Mouse (Mus musculus) hindbrain, embryonic 16.5 days (tissue): ENCODE measurements around the gene Kif6. TPM values are rescaled to one million over a fixed set of nuclear protein-coding genes. Genes with fewer than 3 reads are reported as not detected.

Experiments used
- ATAC-seq: fragments of 200-750 bp; cut with Nextera tagmentation; 2 replicates; pipeline ENCODE4 v1.8.0; 2017; ENCODE audit warnings: moderate TSS enrichment, moderate library complexity
- H3K27ac ChIP-seq: fragments of 300-500 bp; sonication (generic); 2 replicates; pipeline ENCODE4 v1.5.1; 2014; ENCODE audit warnings: low read depth, mild to moderate bottlenecking, control low read depth, low read length, moderate library complexity
- H3K27me3 ChIP-seq: fragments of 300-500 bp; sonication (generic); replicated peaks from 2 replicates; pipeline ENCODE4 v1.6.1; 2014; ENCODE audit warnings: low read length; ENCODE audit not compliant: control insufficient read depth, insufficient read depth
- H3K36me3 ChIP-seq: fragments of 300-500 bp; sonication (generic); 2 replicates; pipeline ENCODE4 v1.6.1; 2014; ENCODE audit warnings: mild to moderate bottlenecking, low read length, moderate library complexity, mixed read lengths; ENCODE audit not compliant: control insufficient read depth, insufficient read depth
- H3K4me1 ChIP-seq: fragments of 300-500 bp; sonication (generic); 2 replicates; pipeline ENCODE4 v1.6.1; 2014; ENCODE audit warnings: low read depth, low read length; ENCODE audit not compliant: control insufficient read depth, insufficient read depth
- H3K4me2 ChIP-seq: fragments of 300-500 bp; sonication (generic); 2 replicates; pipeline ENCODE4 v1.6.1; 2014; ENCODE audit warnings: mild to moderate bottlenecking, low read length, control low read depth, moderate library complexity
- H3K4me3 ChIP-seq: fragments of 300-500 bp; sonication (generic); 2 replicates; pipeline ENCODE4 v1.5.1; 2014; ENCODE audit warnings: mild to moderate bottlenecking, low read length, control low read depth, moderate library complexity
- H3K9ac ChIP-seq: fragments of 300-500 bp; sonication (generic); 2 replicates; pipeline ENCODE4 v1.6.1; 2014; ENCODE audit warnings: low read depth, mild to moderate bottlenecking, control low read depth, low read length, moderate library complexity
- H3K9me3 ChIP-seq: fragments of 300-500 bp; sonication (generic); 2 replicates; pipeline ENCODE4 v1.6.1; 2014; ENCODE audit warnings: mild to moderate bottlenecking, low read length, moderate library complexity; ENCODE audit not compliant: control insufficient read depth
- WGBS: fragments of 180-500 bp; shearing (Covaris S2); extraction: QIAGEN DNeasy Blood & Tissue Kit; methylation state at CpG from one replicate; pipeline ENCODE4 v1.1.7; 2014; 5-methylcytosine and 5-hydroxymethylcytosine counted together
- polyA plus RNA-seq: library from polyadenylated mRNA; unstranded; fragments of >200 nt; fragmentation: Nextera tagmentation; extraction: Ambion mirVana; gene quantifications from 2 replicates; pipeline ENCODE4 v1.2.1, GENCODE M21; 2015

Kif6 gene
- polyA plus RNA-seq, 1 experiment from 2014 or later = 2.0 TPM

GRCm38 (mm10) chr17:49825831-49826230 lies 210.9 kb downstream of the Kif6 start:
- Histone ChIP-seq H3K36me3 (no peaks in the 10 kb centered on the region), H3K9ac (no peak overlapping the region), H3K4me3 (no peak overlapping the region), H3K4me1 (no peaks in the 10 kb centered on the region), H3K27ac (no peak overlapping the region), H3K27me3 (no peaks in the 10 kb centered on the region), H3K9me3 (no peaks in the 10 kb centered on the region), H3K4me2 (no peak overlapping the region)
- no peak for ATAC-seq
- 76% methylated on average over 5 of the region's 5 CpGs for WGBS

GRCm38 (mm10) chr17:49831745-49832144 lies 216.8 kb downstream of the Kif6 start:
- WGBS = 61% methylated on average over 3 of the region's 3 CpGs
- Histone ChIP-seq H3K27me3 (no peaks in the 10 kb centered on the region), H3K9ac (no peak overlapping the region), H3K27ac (no peak overlapping the region), H3K36me3 (no peaks in the 10 kb centered on the region), H3K9me3 (no peaks in the 10 kb centered on the region), H3K4me3 (no peak overlapping the region), H3K4me2 (no peak overlapping the region), H3K4me1 (no peaks in the 10 kb centered on the region)
- ATAC-seq = no peak

- Histone ChIP-seq H3K9me3 (no peaks in the 10 kb centered on the region), H3K27me3 (no peaks in the 10 kb centered on the region), H3K4me2 (no peak overlapping the region), H3K4me1 (no peaks in the 10 kb centered on the region), H3K27ac (no peak overlapping the region), H3K9ac (no peak overlapping the region), H3K36me3 (no peaks in the 10 kb centered on the region), H3K4me3 (no peak overlapping the region)
- WGBS = 81% methylated on average over 5 of the region's 5 CpGs
- no peak for ATAC-seq
Observed at GRCm38 (mm10) chr17:49834044-49834545, 219.2 kb downstream of the Kif6 start.

GRCm38 (mm10) chr17:49837417-49837816 lies 222.5 kb downstream of the Kif6 start:
- Histone ChIP-seq H3K4me1 (no peaks in the 10 kb centered on the region), H3K36me3 (no peaks in the 10 kb centered on the region), H3K9me3 (no peaks in the 10 kb centered on the region), H3K4me2 (no peak overlapping the region), H3K9ac (no peak overlapping the region), H3K4me3 (no peak overlapping the region), H3K27ac (no peak overlapping the region), H3K27me3 (no peaks in the 10 kb centered on the region)
- 58% methylated on average over 5 of the region's 5 CpGs for WGBS
- no peak for ATAC-seq

GRCm38 (mm10) chr17:49839243-49839642 lies 224.3 kb downstream of the Kif6 start:
- Histone ChIP-seq H3K27ac (no peak overlapping the region), H3K36me3 (no peaks in the 10 kb centered on the region), H3K4me3 (no peak overlapping the region), H3K4me2 (no peak overlapping the region), H3K4me1 (no peaks in the 10 kb centered on the region), H3K9ac (no peak overlapping the region), H3K9me3 (no peaks in the 10 kb centered on the region), H3K27me3 (no peaks in the 10 kb centered on the region)
- ATAC-seq = no peak
- 84% methylated on average over 3 of the region's 3 CpGs for WGBS

GRCm38 (mm10) chr17:49851210-49851609 lies 236.3 kb downstream of the Kif6 start:
- 82% methylated on average over 3 of the region's 3 CpGs for WGBS
- no peak for ATAC-seq
- no peak overlapping the region for H3K9ac ChIP-seq

GRCm38 (mm10) chr17:49852183-49852582 lies 237.2 kb downstream of the Kif6 start:
- 62% methylated on average over 3 of the region's 3 CpGs for WGBS
- no peak for ATAC-seq
- no peaks in the 10 kb centered on the region for H3K4me1 ChIP-seq
- no peak overlapping the region for H3K4me3 ChIP-seq
- no peak overlapping the region for H3K27ac ChIP-seq
- no peaks in the 10 kb centered on the region for H3K36me3 ChIP-seq
- H3K27me3 ChIP-seq = no peaks in the 10 kb centered on the region
- no peaks in the 10 kb centered on the region for H3K9me3 ChIP-seq
- no peak overlapping the region for H3K4me2 ChIP-seq
- no peak overlapping the region for H3K9ac ChIP-seq

More at GRCm38 (mm10) chr17:49851210-49851609, 236.3 kb downstream of the Kif6 start:
- no peaks in the 10 kb centered on the region for H3K27me3 ChIP-seq
- no peaks in the 10 kb centered on the region for H3K36me3 ChIP-seq
- H3K9me3 ChIP-seq = no peaks in the 10 kb centered on the region
- no peak overlapping the region for H3K4me3 ChIP-seq
- H3K27ac ChIP-seq = no peak overlapping the region
- H3K4me1 ChIP-seq = no peaks in the 10 kb centered on the region
- H3K4me2 ChIP-seq = no peak overlapping the region

- peak; percentile 69 for ATAC-seq
- no peak overlapping the region for H3K4me2 ChIP-seq
- no peaks in the 10 kb centered on the region for H3K4me1 ChIP-seq
- H3K27me3 ChIP-seq = no peaks in the 10 kb centered on the region
- 0 out of 2 replicates have a peak overlapping the region, but pooled peaks have one; percentile 24 for H3K27ac ChIP-seq
- no peak overlapping the region for H3K9ac ChIP-seq
- no peaks in the 10 kb centered on the region for H3K36me3 ChIP-seq
- no peaks in the 10 kb centered on the region for H3K9me3 ChIP-seq
- H3K4me3 ChIP-seq = no peak overlapping the region
- WGBS = 17% methylated on average over 4 of the region's 4 CpGs
Observed at GRCm38 (mm10) chr17:49855785-49856184, 240.8 kb downstream of the Kif6 start.

- 90% methylated on average over 10 of the region's 10 CpGs for WGBS
- Histone ChIP-seq H3K9ac (no peak overlapping the region), H3K36me3 (no peaks in the 10 kb centered on the region), H3K27me3 (no peaks in the 10 kb centered on the region), H3K4me3 (no peak overlapping the region), H3K9me3 (no peaks in the 10 kb centered on the region), H3K27ac (no peak overlapping the region), H3K4me1 (peaks cover 8% of the 10 kb centered on the region), H3K4me2 (no peak overlapping the region)
- ATAC-seq = no peak
Observed at GRCm38 (mm10) chr17:49860057-49860816, 245.3 kb downstream of the Kif6 start.
